13 mouse cellular contexts compared by ENCODE assay signal in the genomic region with DNA sequence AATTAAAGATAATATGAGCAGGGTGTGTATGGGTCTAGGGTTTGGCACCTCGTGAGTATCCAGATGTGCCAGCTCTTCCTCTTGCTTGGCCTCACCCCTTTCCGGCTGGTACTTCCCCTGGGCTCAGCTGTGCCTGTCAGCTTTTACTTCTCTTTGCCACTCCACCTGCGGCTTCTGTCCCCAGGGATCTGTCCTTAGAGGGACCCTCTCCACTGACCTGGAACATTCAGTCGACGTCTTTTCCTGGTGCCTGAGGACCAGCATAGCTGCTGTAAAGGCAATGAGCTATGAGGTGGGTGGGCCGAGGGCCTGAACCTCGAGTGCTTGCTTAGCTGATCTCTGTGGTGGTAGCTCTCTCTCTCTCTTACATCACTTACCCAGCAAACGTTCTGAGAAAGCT. TPM values are rescaled to one million over a fixed set of nuclear protein-coding genes. Genes with fewer than 3 reads are reported as not detected.
DNase-seq lines count a peak whose midpoint lies in the region; ATAC-seq and TF ChIP-seq lines count a peak whose summit lies in the region.
"Had no signal": no experiment of that assay in that cellular context is flagged by ENCODE, and none has a peak within 500 bp of the region (broad histone marks: within the 10 kb centered on the region; RNA-seq: fewer than 3 reads in every experiment).

No protein-coding gene starts in this region.

- no peaks in the 10 kb centered on the region for H3K9me3 ChIP-seq in kidney, embryonic 14.5 days (ENCODE audit: control insufficient read depth, low read length)

- no peak overlapping the region for H3K4me2 ChIP-seq in kidney, embryonic 14.5 days (replicated peaks; ENCODE audit: low read depth, low read length)

- H3K27ac ChIP-seq in bone marrow, adult 2 months (ENCODE audit: control insufficient read depth, insufficient read depth, low read depth, low read length, poor library complexity) = peak overlapping the region; percentile 58
- no peak overlapping the region for H3K27ac ChIP-seq in kidney, embryonic 14.5 days (ENCODE audit: low read depth, low read length)
- H3K27ac ChIP-seq: hindbrain, postnatal 0 days; kidney, postnatal 0 days had no signal

- peak overlapping the region; percentile 56 for H3K4me3 ChIP-seq in bone marrow, adult 2 months (replicated peaks; ENCODE audit: control insufficient read depth, low read depth, low read length)
- no peak overlapping the region for H3K4me3 ChIP-seq in kidney, embryonic 14.5 days (ENCODE audit: low read length)

- no peak for TF ChIP-seq CTCF in bone marrow, adult 2 months (IDR thresholded peaks at IDR 0.05; ENCODE audit: control insufficient read depth, insufficient read depth, low read length)

- peak; percentile 19 for DNase-seq in lung, postnatal 10 days
- no peak for DNase-seq in lung, postnatal 25 days (ENCODE audit: low spot score)
- peak; percentile 14 to 18 for DNase-seq in thymus, postnatal 36 days
- DNase-seq in urinary bladder, postnatal 10 days (ENCODE audit: low spot score) = no peak
- DNase-seq: adrenal gland, adult 8-10 months; cerebellum, adult 11-12 months; embryo, embryonic 11 days; lung, postnatal 14 days had no signal

- 4% methylated on average over 8 of the region's 8 CpGs for WGBS in bone marrow, adult 2 months
- WGBS in kidney, embryonic 14.5 days = 49% methylated on average over 8 of the region's 8 CpGs

- peak; percentile 66 for ATAC-seq in monocyte, adult 5-6 weeks (replicated peaks; ENCODE audit: insufficient number of reproducible peaks, low FRiP score, low TSS enrichment, poor library complexity, severe bottlenecking)
- ATAC-seq in kidney, embryonic 14.5 days (ENCODE audit: low FRiP score, low TSS enrichment) = no peak
- ATAC-seq: hindbrain, postnatal 0 days had no signal

- no peak overlapping the region for H3K9ac ChIP-seq in kidney, embryonic 14.5 days (ENCODE audit: low read depth, low read length)

- peaks cover 13% of the 10 kb centered on the region for H3K4me1 ChIP-seq in bone marrow, adult 2 months (ENCODE audit: control insufficient read depth, insufficient read depth, low read length)
- H3K4me1 ChIP-seq in kidney, embryonic 14.5 days (ENCODE audit: control insufficient read depth, insufficient read depth, low read length) = no peaks in the 10 kb centered on the region

- no peak for TF ChIP-seq POLR2A in bone marrow, adult 2 months (IDR thresholded peaks at IDR 0.05; ENCODE audit: borderline replicate concordance, control insufficient read depth, low read depth, low read length)

- H3K27me3 ChIP-seq in kidney, embryonic 14.5 days (ENCODE audit: control insufficient read depth, insufficient read depth, low read length) = no peaks in the 10 kb centered on the region

- no peaks in the 10 kb centered on the region for H3K36me3 ChIP-seq in kidney, embryonic 14.5 days (ENCODE audit: control insufficient read depth, insufficient read depth, low read length)

RNA-seq across cellular contexts. Expression of gene Zbtb18, which starts 25.0 kb away (rescaled TPM):
- polyA plus RNA-seq in bone marrow, adult 2 months (2011; ENCODE audit: insufficient read depth, insufficient read length, low replicate concordance, missing spikeins) = 14.3 and 17.9 TPM in 2 replicates
- 21.8 to 50.1 TPM (median 31.3 TPM) in 3 replicates for total RNA-seq in monocyte, adult 5-6 weeks (2017)
- polyA plus RNA-seq in kidney, embryonic 14.5 days (2014; fragmentation: Nextera tagmentation; extraction: Ambion mirVana) = 3.4 and 4.8 TPM in 2 replicates

Comparison
In these comparisons a context has a peak if more than half of its experiments do, and no peak if none do; other contexts are left out.
1. DNase-seq: peak in lung, postnatal 10 days (single experiment) and thymus, postnatal 36 days (2 of 2); none in lung, postnatal 25 days (single experiment) and urinary bladder, postnatal 10 days (single experiment).